Mouse (Mus musculus) liver, postnatal 0 days (tissue): ENCODE measurements at regions not wholly inside any gene's neighbourhood (a gene's known extent, or its start where the extent isn't known, plus 50 kb on each side); places are given as distances from the start of the nearest gene placed in this dataset.

Experiments
- CTCF ChIP-seq: sonication (generic); IDR thresholded peaks from 2 replicates; pipeline ENCODE4 v1.5.1; 2016; ENCODE audit warnings: antibody characterized with exemption, low read depth
- EP300 ChIP-seq: IDR thresholded peaks from 2 replicates; pipeline ENCODE4 v1.6.1; 2016; ENCODE audit warnings: antibody characterized with exemption, low read depth, mild to moderate bottlenecking

- TF ChIP-seq CTCF = no peak
- no peak for TF ChIP-seq EP300
These were observed 58.5 kb upstream of the Bod1 start for GRCm38 (mm10) chr11:31730181-31730580.
